Mouse (Mus musculus): ENCODE measurements at regions not wholly inside any gene's neighbourhood (a gene's known extent, or its start where the extent isn't known, plus 50 kb on each side); places are given as distances from the start of the nearest gene placed in this dataset.

DNA sequence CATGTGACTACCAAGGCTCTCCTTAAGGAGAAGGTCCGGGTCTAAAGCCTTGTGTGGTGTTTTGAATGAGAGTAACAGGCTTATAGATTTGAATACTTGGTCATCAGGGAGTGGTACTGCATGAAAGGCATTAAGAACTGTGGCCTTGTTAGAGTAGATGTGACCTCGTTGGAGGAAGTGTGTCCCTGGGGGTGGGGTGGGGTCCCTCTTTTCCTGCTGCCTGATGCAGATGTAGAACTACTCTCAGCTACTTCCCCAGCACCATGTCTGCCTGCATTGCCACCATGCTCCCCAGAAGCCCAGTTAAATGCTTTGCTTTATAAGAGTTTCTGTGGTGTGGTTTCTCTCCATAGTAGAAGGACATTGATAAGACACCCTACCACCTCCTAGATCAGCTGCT is 367.9 kb downstream of the Cbln4 start:
- H3K4me2 ChIP-seq (replicated peaks; ENCODE audit: low read depth, low read length): no peak overlapping the region
- no peak for ATAC-seq (ENCODE audit: insufficient number of reproducible peaks, insufficient read depth, low FRiP score, low read depth)
- WGBS: 77% methylated on average over 2 of the region's 2 CpGs
- no peaks in the 10 kb centered on the region for H3K9me3 ChIP-seq (ENCODE audit: control insufficient read depth, low read depth, low read length)
- no peak overlapping the region for H3K4me3 ChIP-seq (ENCODE audit: low read depth, low read length)
- H3K9ac ChIP-seq (replicated peaks; ENCODE audit: low read depth, low read length): no peak overlapping the region
- H3K4me1 ChIP-seq (ENCODE audit: control insufficient read depth, insufficient read depth, low read length): peaks cover 5% of the 10 kb centered on the region; the same call in 1 of the 2 replicates
- no peaks in the 10 kb centered on the region for H3K36me3 ChIP-seq (ENCODE audit: control insufficient read depth, insufficient read depth, low read length)
- H3K27ac ChIP-seq (ENCODE audit: low read length): no peak overlapping the region
- no peaks in the 10 kb centered on the region for H3K27me3 ChIP-seq (ENCODE audit: control insufficient read depth, insufficient read depth, low read length)

DNA sequence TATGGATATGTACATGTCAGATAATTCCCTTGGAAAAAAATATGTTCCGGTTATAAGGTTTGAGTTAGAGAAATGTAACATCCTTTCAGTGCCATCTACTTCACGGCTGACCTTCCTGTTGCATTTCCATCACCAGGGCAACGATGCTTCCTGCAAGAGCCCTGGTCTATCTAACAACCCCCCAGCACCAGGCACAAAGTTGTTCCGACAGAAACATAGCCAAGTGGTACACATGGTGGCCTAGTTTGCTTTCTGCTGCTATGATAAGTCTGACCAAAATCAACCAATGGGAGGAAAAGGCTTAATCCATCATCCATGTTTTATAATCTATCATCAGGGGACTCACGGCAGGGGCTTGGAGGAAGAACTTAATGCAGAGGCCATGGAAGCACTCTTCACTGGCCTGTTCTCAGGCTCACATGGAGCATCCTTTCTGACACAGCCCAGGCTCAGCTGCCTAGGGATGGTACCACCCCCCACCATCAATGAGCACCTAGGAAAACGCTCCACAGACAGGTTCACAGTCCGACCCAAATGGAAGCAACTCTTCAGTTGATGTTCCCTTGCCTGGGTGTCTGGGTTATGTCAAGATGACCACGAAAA is 372.2 kb downstream of the Cbln4 start:
- no peak for ATAC-seq (ENCODE audit: insufficient number of reproducible peaks, insufficient read depth, low FRiP score, low read depth)

DNA sequence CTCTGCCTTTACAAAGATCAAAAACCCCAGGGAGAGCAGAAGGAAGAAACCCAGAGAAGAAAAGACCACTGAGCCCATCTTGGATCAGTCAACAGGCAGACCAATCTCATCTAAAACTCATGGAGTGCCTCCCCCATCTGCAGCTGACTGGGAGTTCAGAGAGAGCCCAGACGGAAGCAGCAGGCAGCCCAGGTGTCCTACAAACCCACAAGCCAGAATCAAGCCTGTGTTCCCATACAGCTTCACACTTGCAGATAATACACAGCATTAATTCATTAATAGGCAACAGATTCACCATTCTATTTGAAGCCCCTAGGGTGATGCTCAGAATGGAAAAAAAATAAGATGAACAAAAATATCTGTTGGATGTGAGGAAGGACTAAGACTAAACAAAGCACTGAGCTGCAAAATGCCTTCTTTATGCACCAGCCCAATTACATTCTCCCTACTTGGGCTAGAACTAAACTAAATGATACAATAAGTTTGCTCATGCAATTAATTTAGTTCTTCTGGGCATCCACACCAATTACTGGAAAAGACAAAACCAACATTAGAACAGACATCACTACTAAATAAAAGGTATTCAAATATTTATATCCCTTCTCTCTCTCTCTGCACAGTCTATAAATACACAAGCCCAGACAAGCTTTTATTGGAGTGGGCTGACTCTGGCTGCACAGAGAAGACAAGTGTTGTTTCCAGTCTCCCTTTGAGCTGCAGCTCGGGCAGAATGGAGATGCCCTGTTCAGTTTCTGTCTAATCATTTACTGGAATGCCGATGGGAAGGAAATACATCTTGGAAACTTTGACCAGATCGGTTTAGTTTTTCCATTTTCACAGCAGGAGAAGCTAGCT is 374.2 kb downstream of the Cbln4 start:
- 37% methylated on average over 4 of the region's 4 CpGs for WGBS
- H3K27ac ChIP-seq (ENCODE audit: low read length): no peak overlapping the region
- no peak for ATAC-seq (ENCODE audit: insufficient number of reproducible peaks, insufficient read depth, low FRiP score, low read depth)
- no peak overlapping the region for H3K9ac ChIP-seq (replicated peaks; ENCODE audit: low read depth, low read length)
- no peaks in the 10 kb centered on the region for H3K36me3 ChIP-seq (ENCODE audit: control insufficient read depth, insufficient read depth, low read length)
- H3K9me3 ChIP-seq (ENCODE audit: control insufficient read depth, low read depth, low read length): no peaks in the 10 kb centered on the region
- H3K4me2 ChIP-seq (replicated peaks; ENCODE audit: low read depth, low read length): no peak overlapping the region
- no peak overlapping the region for H3K4me3 ChIP-seq (ENCODE audit: low read depth, low read length)
- H3K27me3 ChIP-seq (ENCODE audit: control insufficient read depth, insufficient read depth, low read length): no peaks in the 10 kb centered on the region
- no peaks in the 10 kb centered on the region for H3K4me1 ChIP-seq (ENCODE audit: control insufficient read depth, insufficient read depth, low read length)

More for the DNA sequence above, 372.2 kb downstream of the Cbln4 start:
- WGBS: 70% methylated on average over 8 of the region's 8 CpGs
- Histone ChIP-seq H3K36me3 (ENCODE audit: control insufficient read depth, insufficient read depth, low read length) (no peaks in the 10 kb centered on the region), H3K27me3 (ENCODE audit: control insufficient read depth, insufficient read depth, low read length) (no peaks in the 10 kb centered on the region), H3K4me3 (ENCODE audit: low read depth, low read length) (no peak overlapping the region), H3K9me3 (ENCODE audit: control insufficient read depth, low read depth, low read length) (no peaks in the 10 kb centered on the region), H3K9ac (replicated peaks; ENCODE audit: low read depth, low read length) (no peak overlapping the region), H3K4me1 (ENCODE audit: control insufficient read depth, insufficient read depth, low read length) (no peaks in the 10 kb centered on the region), H3K4me2 (replicated peaks; ENCODE audit: low read depth, low read length) (no peak overlapping the region), H3K27ac (ENCODE audit: low read length) (no peak overlapping the region)

DNA sequence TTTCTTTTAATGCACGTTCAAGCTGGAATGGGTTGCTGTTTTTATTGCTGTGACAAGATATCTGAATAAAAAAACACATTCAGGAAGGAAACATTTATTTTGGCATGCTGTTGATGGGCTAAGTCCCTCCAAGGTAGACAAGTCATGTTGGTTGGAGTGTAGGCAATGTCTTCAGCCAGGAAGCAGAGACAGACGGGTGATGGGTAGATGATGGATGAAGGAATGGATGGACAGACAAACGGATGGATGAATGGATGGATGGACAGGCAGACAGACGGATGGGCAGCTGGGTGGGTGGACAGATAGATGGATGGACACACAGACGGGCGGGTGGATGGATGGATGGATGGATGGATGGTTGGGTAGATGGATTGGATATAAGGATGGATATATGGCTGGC is 380.7 kb downstream of the Cbln4 start:
- no peak overlapping the region for H3K4me3 ChIP-seq (ENCODE audit: low read depth, low read length)
- no peaks in the 10 kb centered on the region for H3K4me1 ChIP-seq (ENCODE audit: control insufficient read depth, insufficient read depth, low read length)
- 87% methylated on average over 6 of the region's 6 CpGs for WGBS
- H3K27me3 ChIP-seq (ENCODE audit: control insufficient read depth, insufficient read depth, low read length): no peaks in the 10 kb centered on the region
- ATAC-seq (ENCODE audit: insufficient number of reproducible peaks, insufficient read depth, low FRiP score, low read depth): no peak
- no peaks in the 10 kb centered on the region for H3K9me3 ChIP-seq (ENCODE audit: control insufficient read depth, low read depth, low read length)
- H3K27ac ChIP-seq (ENCODE audit: low read length): no peak overlapping the region
- H3K9ac ChIP-seq (replicated peaks; ENCODE audit: low read depth, low read length): no peak overlapping the region
- no peak overlapping the region for H3K4me2 ChIP-seq (replicated peaks; ENCODE audit: low read depth, low read length)
- H3K36me3 ChIP-seq (ENCODE audit: control insufficient read depth, insufficient read depth, low read length): no peaks in the 10 kb centered on the region

DNA sequence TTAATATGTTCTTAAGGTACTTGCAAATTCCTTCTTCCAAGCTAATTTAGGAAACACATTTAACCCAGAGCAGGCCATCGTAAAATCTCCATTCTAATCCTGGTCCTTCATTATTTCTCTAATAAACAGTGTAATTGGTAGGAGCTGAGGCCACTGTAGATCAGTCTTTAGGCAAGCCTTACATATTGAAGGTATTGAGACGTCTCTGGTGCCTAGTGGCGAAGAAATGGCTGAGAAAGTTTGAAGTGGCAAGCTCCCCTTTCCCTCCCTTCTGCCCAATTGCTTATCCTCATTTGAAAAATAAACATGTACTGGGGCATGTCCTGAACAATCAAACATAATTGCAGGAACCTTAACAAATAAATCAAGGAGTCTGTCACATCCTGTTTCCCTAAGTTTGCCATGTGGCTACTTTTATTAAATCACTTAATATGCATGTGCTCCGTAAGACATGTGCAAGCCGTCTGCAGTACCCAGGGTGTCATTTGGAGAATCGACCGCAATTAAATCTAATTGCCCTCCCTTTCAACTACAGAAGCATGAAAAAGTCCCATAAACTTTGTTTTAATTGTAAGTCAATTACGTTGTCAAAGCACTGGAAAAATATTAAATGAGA is 381.3 kb downstream of the Cbln4 start:
- H3K36me3 ChIP-seq (ENCODE audit: control insufficient read depth, insufficient read depth, low read length): no peaks in the 10 kb centered on the region
- no peaks in the 10 kb centered on the region for H3K27me3 ChIP-seq (ENCODE audit: control insufficient read depth, insufficient read depth, low read length)
- 77% methylated on average over 8 of the region's 8 CpGs for WGBS
- no peaks in the 10 kb centered on the region for H3K4me1 ChIP-seq (ENCODE audit: control insufficient read depth, insufficient read depth, low read length)
- ATAC-seq (ENCODE audit: insufficient number of reproducible peaks, insufficient read depth, low FRiP score, low read depth): no peak
- no peak overlapping the region for H3K4me3 ChIP-seq (ENCODE audit: low read depth, low read length)
- H3K9me3 ChIP-seq (ENCODE audit: control insufficient read depth, low read depth, low read length): no peaks in the 10 kb centered on the region
- no peak overlapping the region for H3K27ac ChIP-seq (ENCODE audit: low read length)
- H3K9ac ChIP-seq (replicated peaks; ENCODE audit: low read depth, low read length): no peak overlapping the region
- no peak overlapping the region for H3K4me2 ChIP-seq (replicated peaks; ENCODE audit: low read depth, low read length)

DNA sequence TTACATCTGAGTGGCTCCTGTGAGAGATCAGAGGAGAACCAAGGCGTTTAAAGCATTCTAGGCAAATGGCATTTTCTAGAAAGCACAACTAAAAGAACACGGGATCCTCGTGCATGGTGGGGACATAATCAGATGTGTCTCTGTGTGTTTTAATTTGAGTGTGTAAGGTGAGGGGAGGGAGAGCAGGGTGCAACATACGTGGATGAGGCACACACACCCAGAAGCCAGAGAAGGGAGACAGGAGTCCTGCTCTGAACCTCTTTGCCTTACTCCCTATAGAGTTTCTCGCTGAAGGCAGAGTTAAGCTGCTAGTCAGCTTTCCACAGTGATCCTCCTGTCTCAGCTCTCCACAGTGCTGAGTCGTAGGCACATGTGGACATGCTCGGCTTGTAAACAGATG is 386.1 kb downstream of the Cbln4 start:
- no peaks in the 10 kb centered on the region for H3K36me3 ChIP-seq (ENCODE audit: control insufficient read depth, insufficient read depth, low read length)
- no peak overlapping the region for H3K4me2 ChIP-seq (replicated peaks; ENCODE audit: low read depth, low read length)
- 60% methylated on average over 7 of the region's 7 CpGs for WGBS
- no peak overlapping the region for H3K27ac ChIP-seq (ENCODE audit: low read length)
- H3K27me3 ChIP-seq (ENCODE audit: control insufficient read depth, insufficient read depth, low read length): no peaks in the 10 kb centered on the region
- H3K9me3 ChIP-seq (ENCODE audit: control insufficient read depth, low read depth, low read length): no peaks in the 10 kb centered on the region
- H3K4me3 ChIP-seq (ENCODE audit: low read depth, low read length): no peak overlapping the region
- no peak for ATAC-seq (ENCODE audit: insufficient number of reproducible peaks, insufficient read depth, low FRiP score, low read depth)
- H3K4me1 ChIP-seq (ENCODE audit: control insufficient read depth, insufficient read depth, low read length): no peaks in the 10 kb centered on the region
- H3K9ac ChIP-seq (replicated peaks; ENCODE audit: low read depth, low read length): no peak overlapping the region

DNA sequence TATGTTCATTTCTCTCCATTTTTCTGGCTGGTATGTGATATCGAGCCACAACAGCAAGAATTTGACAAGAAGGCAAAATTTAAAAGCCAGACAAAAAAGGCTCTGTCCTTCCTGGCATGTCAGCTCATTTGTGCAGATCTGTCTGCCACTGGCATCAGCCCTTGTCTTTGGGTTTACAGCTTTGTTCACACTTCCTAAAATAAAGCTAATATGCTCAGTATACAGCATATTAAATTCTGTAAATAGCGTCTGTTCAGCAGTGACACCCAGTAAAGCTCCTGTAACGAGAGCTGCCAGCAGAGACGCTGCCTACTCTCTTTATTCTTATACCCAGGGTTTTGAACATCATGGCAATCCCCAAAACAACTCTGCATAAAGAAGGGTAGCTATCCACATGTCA is 401.5 kb downstream of the Cbln4 start:
- Histone ChIP-seq H3K9me3 (ENCODE audit: control insufficient read depth, low read depth, low read length) (no peaks in the 10 kb centered on the region), H3K4me3 (ENCODE audit: low read depth, low read length) (no peak overlapping the region), H3K27ac (ENCODE audit: low read length) (no peak overlapping the region), H3K27me3 (ENCODE audit: control insufficient read depth, insufficient read depth, low read length) (no peaks in the 10 kb centered on the region), H3K36me3 (ENCODE audit: control insufficient read depth, insufficient read depth, low read length) (no peaks in the 10 kb centered on the region), H3K4me1 (ENCODE audit: control insufficient read depth, insufficient read depth, low read length) (no peaks in the 10 kb centered on the region), H3K4me2 (replicated peaks; ENCODE audit: low read depth, low read length) (no peak overlapping the region), H3K9ac (replicated peaks; ENCODE audit: low read depth, low read length) (no peak overlapping the region)
- 89% methylated on average over 4 of the region's 4 CpGs for WGBS
- no peak for ATAC-seq (ENCODE audit: insufficient number of reproducible peaks, insufficient read depth, low FRiP score, low read depth)

DNA sequence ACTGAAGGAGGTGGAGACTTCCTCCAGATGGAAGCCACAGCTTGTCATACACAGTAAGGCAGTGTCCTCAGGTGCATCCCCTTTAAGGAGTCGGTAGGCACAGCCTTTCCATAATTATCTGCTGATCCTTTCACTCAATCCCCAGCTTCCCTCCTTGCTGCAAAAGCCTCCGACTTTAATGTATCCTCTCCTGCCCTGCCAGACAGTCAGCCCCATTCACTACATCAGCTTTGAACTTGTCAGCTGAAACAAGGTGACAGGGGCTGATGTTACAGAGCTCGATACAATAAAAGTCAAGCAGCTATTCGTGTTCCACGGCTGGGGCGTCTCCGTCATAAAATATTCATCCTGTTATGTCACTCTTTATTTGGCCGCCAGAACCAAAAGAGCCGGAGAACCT is 402.8 kb downstream of the Cbln4 start:
- no peak for ATAC-seq (ENCODE audit: insufficient number of reproducible peaks, insufficient read depth, low FRiP score, low read depth)
- Histone ChIP-seq H3K36me3 (ENCODE audit: control insufficient read depth, insufficient read depth, low read length) (no peaks in the 10 kb centered on the region), H3K4me1 (ENCODE audit: control insufficient read depth, insufficient read depth, low read length) (no peaks in the 10 kb centered on the region), H3K9ac (replicated peaks; ENCODE audit: low read depth, low read length) (no peak overlapping the region), H3K27ac (ENCODE audit: low read length) (no peak overlapping the region), H3K27me3 (ENCODE audit: control insufficient read depth, insufficient read depth, low read length) (no peaks in the 10 kb centered on the region), H3K4me2 (replicated peaks; ENCODE audit: low read depth, low read length) (no peak overlapping the region), H3K4me3 (ENCODE audit: low read depth, low read length) (no peak overlapping the region), H3K9me3 (ENCODE audit: control insufficient read depth, low read depth, low read length) (no peaks in the 10 kb centered on the region)
- 83% methylated on average over 9 of the region's 9 CpGs for WGBS

Measured in stomach, embryonic 14.5 days (tissue).